Comparison of ENCODE assay signal across 8 mouse cellular contexts in genomic region chr15:12066176-12066856, GRCm38 (mm10). TPM values are rescaled to one million over a fixed set of nuclear protein-coding genes. Genes with fewer than 3 reads are reported as not detected.
DNase-seq lines count a peak whose midpoint lies in the region; ATAC-seq and TF ChIP-seq lines count a peak whose summit lies in the region.

No protein-coding gene starts in this region.

- TF ChIP-seq CTCF in hindbrain, postnatal 0 days (IDR thresholded peaks at IDR 0.05; ENCODE audit: low read depth), result no peak
- TF ChIP-seq CTCF in left cerebral cortex, adult 2 months (IDR thresholded peaks at IDR 0.05), result no peak

- H3K36me3 ChIP-seq in hindbrain, postnatal 0 days (ENCODE audit: insufficient read depth, low read length), result no peaks in the 10 kb centered on the region
- H3K36me3 ChIP-seq in neural tube, embryonic 12.5 days, result no peaks in the 10 kb centered on the region

- WGBS in hindbrain, postnatal 0 days, result 16% methylated on average over 14 of the region's 14 CpGs
- WGBS in neural tube, embryonic 12.5 days, result 50% methylated on average over 14 of the region's 14 CpGs

- no peaks in the 10 kb centered on the region for H3K9me3 ChIP-seq in hindbrain, postnatal 0 days (ENCODE audit: low read length)
- no peaks in the 10 kb centered on the region; the same call in 1 of the 2 replicates for H3K9me3 ChIP-seq in neural tube, embryonic 12.5 days

- no peak overlapping the region for H3K4me3 ChIP-seq in hindbrain, postnatal 0 days (ENCODE audit: low read length)
- H3K4me3 ChIP-seq in left cerebral cortex, adult 2 months, result peak overlapping the region; percentile 4; the same call in 1 of the 2 replicates
- H3K4me3 ChIP-seq in neural tube, embryonic 12.5 days, result no peak overlapping the region

- no peaks in the 10 kb centered on the region for H3K4me1 ChIP-seq in hindbrain, postnatal 0 days (ENCODE audit: insufficient read depth, low read length)
- H3K4me1 ChIP-seq in neural tube, embryonic 12.5 days, result peaks cover 5% of the 10 kb centered on the region; the same call in 1 of the 2 replicates

- H3K9ac ChIP-seq in hindbrain, postnatal 0 days (replicated peaks; ENCODE audit: low read length), result no peak overlapping the region
- no peak overlapping the region for H3K9ac ChIP-seq in neural tube, embryonic 12.5 days

- H3K4me2 ChIP-seq in hindbrain, postnatal 0 days (ENCODE audit: low read depth, low read length), result peak overlapping the region; percentile 27; the same call in 1 of the 2 replicates
- H3K4me2 ChIP-seq in neural tube, embryonic 12.5 days (replicated peaks), result no peak overlapping the region

- peak; percentile 76 for DNase-seq in Muller cell, postnatal 12 days (ENCODE audit: inconsistent ontology term)
- peak; percentile 33 for DNase-seq in cerebellum, adult 11-12 months
- DNase-seq in gastrocnemius, adult 8-10 months (ENCODE audit: low spot score in 2 of 2), result peak; percentile 51 to 64
- DNase-seq in hindbrain, postnatal 0 days (ENCODE audit: low spot score), result peak; percentile 87
- peak; percentile 54 to 59 for DNase-seq in left cerebral cortex, adult 2 months (ENCODE audit: extremely low spot score in 1 of 2, low spot score in 2 of 2)
- peak; percentile 31 for DNase-seq in urinary bladder, postnatal 25 days (ENCODE audit: low spot score)
- DNase-seq in embryo, embryonic 10 days (ENCODE audit: low spot score), result no peak

- no peaks in the 10 kb centered on the region for H3K27me3 ChIP-seq in hindbrain, postnatal 0 days (ENCODE audit: insufficient read depth, low read length)
- no peaks in the 10 kb centered on the region for H3K27me3 ChIP-seq in neural tube, embryonic 12.5 days (replicated peaks)

- peak overlapping the region; percentile 69 for H3K27ac ChIP-seq in hindbrain, postnatal 0 days
- peak overlapping the region; percentile 42; the same call in 1 of the 2 replicates for H3K27ac ChIP-seq in left cerebral cortex, adult 2 months
- H3K27ac ChIP-seq in neural tube, embryonic 12.5 days, result no peak overlapping the region

- intact Hi-C loops in left cerebral cortex, adult 2 months (cut with DNase I), result no loop called here

- peak; percentile 90 for ATAC-seq in hindbrain, postnatal 0 days
- ATAC-seq in neural tube, embryonic 12.5 days (ENCODE audit: low FRiP score, low read depth), result peak; percentile 48

RNA-seq across cellular contexts. Expression of gene Zfr, which starts 51.3 kb away (rescaled TPM):
- total RNA-seq in gastrocnemius, adult 8-10 months (2022), result 10 to 100 TPM; 59.0 to 80.1 (median 65.6) TPM
- total RNA-seq in hindbrain, postnatal 0 days (2014; rRNA removed), result 266 and 281 TPM in 2 replicates
- polyA plus RNA-seq in hindbrain, postnatal 0 days (2015; fragmentation: Nextera tagmentation; extraction: Ambion mirVana), result 196 and 219 TPM in 2 replicates
- total RNA-seq in left cerebral cortex, adult 2 months (2021), result 100 to 1,000 TPM; 343 to 346 TPM
- polyA plus RNA-seq in neural tube, embryonic 12.5 days (2016; fragmentation: Nextera tagmentation; extraction: Ambion mirVana), result 118 and 137 TPM in 2 replicates
